Mouse (Mus musculus) cortical plate, adult 2 months (tissue): ENCODE measurements around the gene Tyms.

ENCODE experiments used
- CTCF ChIP-seq: fragments of 200-500 bp; IDR thresholded peaks from 2 replicates; pipeline ENCODE4 v1.5.1; 2011; ENCODE audit warnings: mild to moderate bottlenecking, control low read depth, low read length; ENCODE audit not compliant: insufficient read depth; ENCODE audit errors: extremely low read depth
- POLR2A ChIP-seq: fragments of 200-500 bp; IDR thresholded peaks from 2 replicates; pipeline ENCODE4 v1.6.1; 2011; ENCODE audit warnings: mild to moderate bottlenecking, low read length, control low read depth; ENCODE audit not compliant: insufficient read depth; ENCODE audit errors: extremely low read depth

- TF ChIP-seq CTCF (no peak), POLR2A (no peak)
Measured at GRCm38 (mm10) chr5:30120106-30120505, 46.7 kb upstream of the Tyms start.
